Mouse (Mus musculus): Measurements from ENCODE around the gene Myh10.

Myh10 gene

GRCm38 (mm10) chr11:68693447-68694040 lies 2.2 kb downstream of the Myh10 start:
- DNase-seq = no peak

GRCm38 (mm10) chr11:68702370-68702769 lies 11.0 kb downstream of the Myh10 start:
- no peak for DNase-seq

- DNase-seq = no peak
Observed at GRCm38 (mm10) chr11:68703360-68703759, 12.0 kb downstream of the Myh10 start.

- no peak for DNase-seq
Observed at GRCm38 (mm10) chr11:68704258-68704657, 12.9 kb downstream of the Myh10 start.

GRCm38 (mm10) chr11:68704847-68705246 lies 13.5 kb downstream of the Myh10 start:
- no peak for DNase-seq

- DNase-seq = no peak
Observed at GRCm38 (mm10) chr11:68706524-68707429, 15.4 kb downstream of the Myh10 start.

GRCm38 (mm10) chr11:68707881-68708582 lies 16.7 kb downstream of the Myh10 start:
- no peak for DNase-seq

GRCm38 (mm10) chr11:68716167-68716566 lies 24.8 kb downstream of the Myh10 start:
- no peak for DNase-seq

GRCm38 (mm10) chr11:68717171-68717840 lies 25.9 kb downstream of the Myh10 start:
- DNase-seq = no peak

GRCm38 (mm10) chr11:68719096-68719648 lies 27.8 kb downstream of the Myh10 start:
- peak; percentile 12 for DNase-seq

GRCm38 (mm10) chr11:68719774-68720173 lies 28.4 kb downstream of the Myh10 start:
- DNase-seq = no peak

GRCm38 (mm10) chr11:68724117-68724516 lies 32.8 kb downstream of the Myh10 start:
- peak; percentile 30 for DNase-seq

GRCm38 (mm10) chr11:68728693-68729092 lies 37.3 kb downstream of the Myh10 start:
- DNase-seq = no peak

GRCm38 (mm10) chr11:68730792-68731191 lies 39.4 kb downstream of the Myh10 start:
- no peak for DNase-seq

- no peak for DNase-seq
Observed at GRCm38 (mm10) chr11:68732066-68732465, 40.7 kb downstream of the Myh10 start.

- DNase-seq = peak; percentile 10
Observed at GRCm38 (mm10) chr11:68733401-68733800, 42.0 kb downstream of the Myh10 start.

GRCm38 (mm10) chr11:68739509-68739908 lies 48.1 kb downstream of the Myh10 start:
- DNase-seq = no peak

- DNase-seq = no peak
Observed at GRCm38 (mm10) chr11:68742658-68743057, 51.3 kb downstream of the Myh10 start.

- DNase-seq = no peak
Observed at GRCm38 (mm10) chr11:68744150-68744549, 52.8 kb downstream of the Myh10 start.

- DNase-seq = no peak
Observed at GRCm38 (mm10) chr11:68745374-68746200, 54.2 kb downstream of the Myh10 start.

GRCm38 (mm10) chr11:68748121-68748520 lies 56.8 kb downstream of the Myh10 start:
- DNase-seq = no peak

GRCm38 (mm10) chr11:68750206-68750605 lies 58.8 kb downstream of the Myh10 start:
- peak; percentile 54 for DNase-seq

Measured in kidney, adult 18-20 months (tissue).